Mouse (Mus musculus): Measurements from ENCODE around the gene Gpr107.

DNA sequence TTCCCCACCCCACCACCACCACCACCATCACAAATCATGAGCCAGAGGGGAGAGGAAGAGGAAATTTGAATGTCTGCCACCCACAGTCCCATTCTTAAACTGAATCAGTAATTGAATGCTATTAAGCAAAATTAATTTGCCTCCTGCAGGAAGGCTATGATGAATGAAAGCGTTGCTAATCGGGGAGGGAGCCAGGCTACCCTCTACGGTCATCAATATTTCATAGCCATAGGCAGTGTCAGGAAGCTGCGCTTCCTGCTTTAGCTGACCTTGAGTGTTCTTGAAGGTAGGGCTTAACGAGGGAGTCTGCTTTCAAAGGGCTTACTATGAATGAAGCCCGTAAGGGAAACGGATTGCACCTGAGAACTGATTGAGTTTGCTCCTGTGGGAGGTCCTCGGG lies 54.8 kb downstream of the Gpr107 start:
- no peak for TF ChIP-seq CTCF (IDR thresholded peaks at IDR 0.05; ENCODE audit: extremely low read depth, insufficient read depth, low read length)
- no peak for TF ChIP-seq POLR2A (IDR thresholded peaks at IDR 0.05; ENCODE audit: extremely low read depth, insufficient read depth, low read length)

Measured in cortical plate, adult 2 months (tissue).